Mouse (Mus musculus) myocyte (in vitro differentiated cells): Measurements from ENCODE around the gene Zfp367.

Source experiments
- E2F4 ChIP-seq: IDR thresholded peaks from one replicate; pipeline ENCODE4 v1.6.1; 2011; ENCODE audit warnings: mild to moderate bottlenecking, control low read depth, moderate library complexity; ENCODE audit not compliant: insufficient read depth
- MAX ChIP-seq: IDR thresholded peaks from one replicate; pipeline ENCODE4 v1.6.1; 2011; ENCODE audit warnings: low read depth, mild to moderate bottlenecking, control low read depth
- POLR2A ChIP-seq: IDR thresholded peaks from one replicate; pipeline ENCODE4 v1.6.1; 2011; ENCODE audit warnings: low read depth, mild to moderate bottlenecking, control low read depth, moderate library complexity; ENCODE audit not compliant: insufficient read length
- TCF12 ChIP-seq: IDR thresholded peaks from one replicate; pipeline ENCODE4 v1.6.1; 2011; ENCODE audit warnings: mild to moderate bottlenecking, control low read depth; ENCODE audit not compliant: poor library complexity, insufficient read depth, severe bottlenecking

GRCm38 (mm10) chr13:64107105-64107504 is 45.9 kb downstream of the Zfp367 start:
- no peak for TF ChIP-seq TCF12
- no peak for TF ChIP-seq E2F4
- no peak for TF ChIP-seq POLR2A
- TF ChIP-seq MAX, result no peak
